Mouse (Mus musculus): ENCODE measurements around the gene Gm19410. TPM values are rescaled to one million over a fixed set of nuclear protein-coding genes. Genes with fewer than 3 reads are reported as not detected.

Gm19410 gene
- 1 to 10 TPM; 6.0 to 6.5 TPM for total RNA-seq (2021)
- long read RNA-seq, full-length matches to known transcripts: 1 of 2 reads
- long read RNA-seq, partial matches to known transcripts: 1 of 2 reads
- long read RNA-seq, other reads (novel, unspliced or antisense): 0 of 2 reads

DNA sequence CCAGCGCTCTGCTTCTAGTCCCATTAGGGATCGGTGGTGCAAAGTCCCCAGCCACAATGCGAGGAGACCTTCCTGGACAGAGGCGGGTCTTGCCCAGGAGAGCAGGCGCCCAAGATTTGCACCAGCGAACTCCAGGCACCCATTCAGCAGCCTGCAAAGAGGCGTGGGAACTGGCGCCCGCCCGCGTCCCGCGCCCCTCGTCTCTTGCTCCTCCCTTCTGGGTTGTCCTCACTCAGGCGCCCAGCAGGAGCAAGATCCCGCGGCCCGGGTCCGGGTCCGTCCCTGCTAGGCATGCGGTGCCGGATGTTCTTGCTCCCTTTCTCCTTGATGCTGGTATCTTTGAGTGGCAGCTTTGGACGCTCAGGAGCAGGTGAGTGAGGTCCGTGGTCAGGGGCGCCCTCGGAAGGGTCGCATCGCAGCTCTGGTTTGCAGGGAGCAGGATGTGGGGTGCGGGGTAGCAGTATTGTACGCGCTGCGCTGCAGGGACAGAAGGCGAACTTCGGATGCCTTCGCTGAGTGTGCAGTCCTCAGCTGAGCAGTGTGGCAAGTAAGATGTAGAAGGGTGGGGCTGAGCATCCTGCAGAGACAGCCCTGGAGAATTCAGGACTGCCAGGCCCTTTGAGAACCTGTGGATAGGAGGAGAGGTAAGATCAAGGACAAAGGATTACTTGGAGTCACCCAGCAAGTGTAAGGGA lies at the start of gene Gm19410:
Gene Gm19410, plus strand, starts transcription at position 292 of the 695 bp plus-strand sequence.
- DNase-seq (ENCODE audit: low spot score in 2 of 2): peak in 1 of 2 experiments; percentile 15

DNA sequence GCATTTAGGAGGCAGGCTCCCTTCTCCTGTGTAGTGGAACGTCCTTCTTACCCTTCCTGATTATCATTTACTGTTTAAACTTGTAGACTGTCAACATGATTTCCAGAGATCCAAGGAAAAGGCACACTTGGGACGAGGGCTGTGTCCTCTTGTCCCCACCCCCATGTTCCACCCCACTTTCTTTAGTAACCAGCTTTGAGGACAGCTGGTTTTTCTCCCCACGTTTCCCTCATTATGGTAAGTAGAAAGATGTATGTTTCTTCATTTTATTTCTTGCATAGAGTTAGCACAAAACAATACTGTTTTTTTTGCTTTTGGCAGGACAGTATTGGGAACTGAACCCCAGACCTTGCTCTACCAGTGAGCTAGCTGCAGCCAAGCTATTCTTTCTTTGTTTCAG lies 34.8 kb upstream of the Gm19410 start:
- DNase-seq (ENCODE audit: low spot score in 2 of 2): no peak

DNA sequence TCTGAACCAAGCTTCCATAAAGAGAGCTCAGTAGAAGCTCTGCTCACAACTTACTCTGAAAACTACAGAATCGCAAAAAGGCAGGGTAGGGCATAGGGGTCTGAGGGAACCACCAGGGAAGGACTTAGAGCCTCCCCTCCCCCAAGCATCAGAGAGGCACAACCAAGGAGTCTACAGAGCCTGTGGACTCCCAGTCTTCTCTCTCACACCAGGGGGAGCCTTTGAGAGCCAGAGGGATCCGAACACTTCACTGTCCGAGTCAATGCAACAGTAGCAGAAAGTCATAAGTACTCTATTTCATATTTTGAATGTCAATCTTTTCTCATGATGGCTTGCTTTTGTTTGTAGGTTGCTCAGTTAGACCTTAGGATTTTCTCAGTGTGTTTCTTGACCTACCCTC lies 30.2 kb upstream of the Gm19410 start:
- no peak for DNase-seq (ENCODE audit: low spot score in 2 of 2)

DNA sequence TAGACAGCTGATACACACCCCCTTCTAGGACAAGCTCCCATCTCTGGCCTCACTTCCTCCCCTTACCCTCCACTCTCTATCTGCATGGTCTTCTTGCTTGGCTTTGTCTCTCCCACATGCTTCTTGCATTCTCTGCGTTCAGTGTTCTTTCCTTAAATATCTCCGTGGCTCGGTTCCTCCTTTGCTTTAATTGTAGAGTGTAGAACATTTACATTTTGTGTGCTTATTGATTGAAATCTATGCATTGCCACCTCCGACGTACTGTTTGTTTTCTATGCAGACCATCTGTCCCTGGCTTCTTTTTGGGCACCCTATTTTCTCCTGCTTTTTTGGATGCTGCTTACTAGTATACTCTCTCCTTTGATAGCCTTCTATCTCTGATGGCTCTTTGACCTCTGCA lies 9.4 kb upstream of the Gm19410 start:
- no peak for DNase-seq (ENCODE audit: low spot score in 2 of 2)

DNA sequence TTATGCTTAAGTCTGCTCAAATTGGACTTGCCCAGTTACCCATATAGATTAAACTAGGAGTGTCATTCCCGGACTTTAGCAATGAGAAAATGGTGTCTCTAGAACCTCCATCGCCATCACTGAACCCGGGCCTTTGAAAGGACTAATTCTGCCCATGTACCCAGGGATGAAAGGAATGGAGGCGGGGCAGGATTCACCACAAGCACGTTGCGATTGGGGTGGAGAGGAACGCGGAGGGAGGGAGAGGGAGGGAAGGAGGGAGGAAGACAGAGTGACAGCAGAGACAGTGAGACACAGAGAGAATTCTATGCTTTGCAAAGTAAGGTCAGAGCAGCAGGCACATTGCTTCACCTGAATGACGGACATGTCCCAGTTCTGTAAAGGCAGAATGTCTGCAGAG lies 570 bp upstream of the Gm19410 start:
- DNase-seq (ENCODE audit: low spot score in 2 of 2): no peak

DNA sequence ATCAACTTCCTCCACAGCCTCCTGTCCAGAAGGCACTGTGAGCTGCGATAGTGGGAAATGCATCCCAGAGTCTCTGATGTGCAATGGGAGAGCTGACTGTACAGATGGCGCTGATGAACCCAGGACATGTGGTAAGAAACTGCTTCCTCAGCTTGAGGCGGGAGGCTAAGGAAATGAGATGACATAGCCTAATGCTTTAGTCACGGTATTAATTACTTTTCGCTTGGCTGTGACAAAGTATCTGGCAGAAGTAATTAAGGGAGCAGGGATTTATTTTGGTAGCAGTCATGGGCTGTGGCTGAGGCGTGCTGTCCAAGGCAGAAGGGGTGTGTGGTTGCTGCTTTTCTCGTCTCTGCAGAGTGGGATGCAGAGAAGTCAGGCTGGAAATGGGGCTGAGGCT lies 7.9 kb downstream of the Gm19410 start:
- DNase-seq (ENCODE audit: low spot score in 2 of 2): peak; percentile 42 to 57

Small RNA genes within 50 kb of the gene (microRNA-seq; reads per million reads assigned to microRNA genes)
- 0 reads per million in 2 experiments for gene Gm44474
